Mouse (Mus musculus) CH12.LX (cell line): ENCODE measurements around the gene Tlr3.

Experiments
- CTCF ChIP-seq, 2 experiments: IDR thresholded peaks in 1 of 2; conservative IDR thresholded peaks in 1 of 2; 2 replicates each; pipeline ENCODE4 v1.5.1; 2011 to 2012; ENCODE audit warnings: low read depth in 2 of 2, low read length in 2 of 2, improper control_type of control experiment in 1 of 2, inconsistent platforms in 1 of 2, mild to moderate bottlenecking in 1 of 2, moderate library complexity in 1 of 2
- MAX ChIP-seq: IDR thresholded peaks from 2 replicates; pipeline ENCODE4 v1.6.1; 2011; ENCODE audit warnings: low read length, improper control_type of control experiment
- MYC ChIP-seq: IDR thresholded peaks from 2 replicates; pipeline ENCODE4 v1.6.1; 2011; ENCODE audit warnings: low read depth, mild to moderate bottlenecking, improper control_type of control experiment, low read length

DNA sequence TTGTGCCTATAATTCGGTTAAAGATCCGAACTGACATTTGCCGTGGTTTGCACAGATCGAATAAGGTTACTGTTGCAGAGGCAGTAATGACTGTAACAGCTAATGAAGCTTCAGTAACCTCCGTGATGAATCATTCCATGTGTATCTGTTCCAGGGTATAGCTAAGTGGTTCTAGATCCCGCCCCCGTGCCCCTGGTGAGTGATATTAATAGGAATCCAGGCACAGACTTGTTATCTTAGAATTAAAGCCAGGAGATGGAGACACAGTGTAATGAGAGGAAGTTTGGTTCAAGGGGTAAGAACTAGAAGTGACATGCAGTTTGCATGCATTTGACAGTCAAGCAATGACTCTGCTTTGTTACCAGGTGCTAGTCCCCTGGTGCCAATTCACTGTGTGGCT is 9.3 kb upstream of the Tlr3 start:
- no peak for TF ChIP-seq CTCF (conservative IDR thresholded peaks at IDR 0.05 in 1 of 2, IDR thresholded peaks at IDR 0.05 in 1 of 2; ENCODE audit: low read depth in 2 of 2, low read length in 2 of 2)
- TF ChIP-seq MAX: no peak
- no peak for TF ChIP-seq MYC
